Mouse (Mus musculus) forebrain, embryonic 14.5 days (tissue): ENCODE measurements around the gene Olfr1495. TPM values are rescaled to one million over a fixed set of nuclear protein-coding genes. Genes with fewer than 3 reads are reported as not detected.

ENCODE experiments used
- ATAC-seq: fragments of 200-750 bp; cut with Nextera tagmentation; 2 replicates; pipeline ENCODE4 v1.8.0; 2017; ENCODE audit warnings: mild to moderate bottlenecking, moderate library complexity
- DNase-seq: peaks from one replicate; pipeline ENCODE4 v3.0.0-alpha.2; 2015; ENCODE audit warnings: low spot score
- H3K27ac ChIP-seq: fragments of 300-500 bp; sonication (generic); 2 replicates; pipeline ENCODE4 v1.5.1; 2014; ENCODE audit warnings: low read depth, mild to moderate bottlenecking, control low read depth, low read length, moderate library complexity
- H3K27me3 ChIP-seq: fragments of 300-500 bp; sonication (generic); replicated peaks from 2 replicates; pipeline ENCODE4 v1.6.1; 2014; ENCODE audit warnings: low read length, control low read depth, mixed read lengths; ENCODE audit not compliant: control insufficient read depth, insufficient read depth
- H3K36me3 ChIP-seq: fragments of 300-500 bp; sonication (generic); 2 replicates; pipeline ENCODE4 v1.6.1; 2014; ENCODE audit warnings: low read length, control low read depth; ENCODE audit not compliant: control insufficient read depth, insufficient read depth
- H3K4me1 ChIP-seq: fragments of 300-500 bp; sonication (generic); 2 replicates; pipeline ENCODE4 v1.6.1; 2014; ENCODE audit warnings: antibody characterized with exemption, low read length, control low read depth; ENCODE audit not compliant: control insufficient read depth, insufficient read depth
- H3K4me2 ChIP-seq: fragments of 300-500 bp; sonication (generic); 2 replicates; pipeline ENCODE4 v1.6.1; 2014; ENCODE audit warnings: mild to moderate bottlenecking, control low read depth, low read length
- H3K4me3 ChIP-seq: fragments of 300-500 bp; sonication (generic); 2 replicates; pipeline ENCODE4 v1.5.1; 2014; ENCODE audit warnings: low read depth, low read length, control low read depth
- H3K9ac ChIP-seq: fragments of 300-500 bp; sonication (generic); 2 replicates; pipeline ENCODE4 v1.6.1; 2014; ENCODE audit warnings: mild to moderate bottlenecking, low read length, control low read depth, moderate library complexity
- H3K9me3 ChIP-seq: fragments of 300-500 bp; sonication (generic); replicated peaks from 2 replicates; pipeline ENCODE4 v1.6.1; 2016; ENCODE audit warnings: low read length, control low read depth, mixed read lengths; ENCODE audit not compliant: control insufficient read depth
- WGBS: fragments of 180-500 bp; shearing (Covaris S2); extraction: QIAGEN DNeasy Blood & Tissue Kit; methylation state at CpG from one replicate; pipeline ENCODE4 v1.1.7; 2014; 5-methylcytosine and 5-hydroxymethylcytosine counted together
- polyA plus RNA-seq: library from polyadenylated mRNA; unstranded; fragments of >200 nt; fragmentation: Nextera tagmentation; extraction: Ambion mirVana; gene quantifications from 2 replicates; pipeline ENCODE4 v1.2.1, GENCODE M21; 2014

Olfr1495 gene
- polyA plus RNA-seq, 1 experiment from 2014 or later = not detected

- ATAC-seq = no peak
- Histone ChIP-seq H3K36me3 (no peaks in the 10 kb centered on the region), H3K9ac (no peak overlapping the region), H3K4me3 (no peak overlapping the region), H3K4me1 (no peaks in the 10 kb centered on the region), H3K27ac (no peak overlapping the region), H3K27me3 (no peaks in the 10 kb centered on the region), H3K4me2 (no peak overlapping the region), H3K9me3 (no peaks in the 10 kb centered on the region)
- peak; percentile 53 for DNase-seq
- WGBS = 40% methylated on average over 5 of the region's 5 CpGs
Measured at GRCm38 (mm10) chr19:13818827-13819226, 54.4 kb downstream of the Olfr1495 start.

- no peak for ATAC-seq
- no peaks in the 10 kb centered on the region for H3K4me1 ChIP-seq
- H3K27ac ChIP-seq = no peak within 1 kb of the TSS
- DNase-seq = no peak
- no peak within 1 kb of the TSS for H3K9ac ChIP-seq
- no peaks in the 10 kb centered on the region for H3K27me3 ChIP-seq
- no peaks in the 10 kb centered on the region for H3K36me3 ChIP-seq
- no peak within 1 kb of the TSS for H3K4me3 ChIP-seq
- H3K9me3 ChIP-seq = no peaks in the 10 kb centered on the region
- no peak within 1 kb of the TSS for H3K4me2 ChIP-seq
Measured at GRCm38 (mm10) chr19:13819347-13819746, 54.9 kb downstream of the Olfr1495 start, which contains the start of gene Olfr1499. TSS of gene Olfr1499 (minus strand) at chr19:13819447.

Other genes starting within 250 kb of the Olfr1495 start
- not detected in 2 replicates for gene Olfr1480, start 236.7 kb upstream of the Olfr1495 start, polyA plus RNA-seq
- not detected in 2 replicates for gene Olfr1484, start 181.1 kb upstream of the Olfr1495 start, polyA plus RNA-seq
- gene Olfr1487, start 147.2 kb upstream of the Olfr1495 start, polyA plus RNA-seq = not detected in 2 replicates
- not detected in 2 replicates for gene Olfr1489, start 133.0 kb upstream of the Olfr1495 start, polyA plus RNA-seq
- not detected in 2 replicates for gene Olfr1490, start 113.5 kb upstream of the Olfr1495 start, polyA plus RNA-seq
- gene Olfr1491, start 67.3 kb upstream of the Olfr1495 start, polyA plus RNA-seq = not detected in 2 replicates
- not detected in 2 replicates for gene Olfr1493-ps1, start 41.3 kb upstream of the Olfr1495 start, polyA plus RNA-seq
- not detected in 2 replicates for gene Olfr1494, start 24.9 kb upstream of the Olfr1495 start, polyA plus RNA-seq
- not detected in 2 replicates for gene Olfr1496, start 13.3 kb downstream of the Olfr1495 start, polyA plus RNA-seq
- gene Olfr1497, start 33.6 kb downstream of the Olfr1495 start, polyA plus RNA-seq = not detected in 2 replicates
- gene Olfr1499, start 54.8 kb downstream of the Olfr1495 start, polyA plus RNA-seq = not detected in 2 replicates
- gene Olfr1500, start 65.9 kb downstream of the Olfr1495 start, polyA plus RNA-seq = not detected in 2 replicates
- gene Olfr1501, start 86.1 kb downstream of the Olfr1495 start, polyA plus RNA-seq = not detected in 2 replicates
- gene Olfr1502, start 97.2 kb downstream of the Olfr1495 start, polyA plus RNA-seq = not detected in 2 replicates
- not detected in 2 replicates for gene Olfr1504, start 133.3 kb downstream of the Olfr1495 start, polyA plus RNA-seq
- gene Olfr1505, start 148.9 kb downstream of the Olfr1495 start, polyA plus RNA-seq = not detected in 2 replicates